In genomic region chr16:86897967-86898710, GRCm38 (mm10) we compare ENCODE assay signal across 14 mouse cellular contexts.
"Had no signal": no experiment of that assay in that cellular context is flagged by ENCODE, and none has a peak within 500 bp of the region (broad histone marks: within the 10 kb centered on the region; RNA-seq: fewer than 3 reads in every experiment).

No protein-coding gene starts in this region.

- H3K27me3 ChIP-seq: limb, embryonic 15.5 days; liver, embryonic 12.5 days; midbrain, embryonic 12.5 days; stomach, embryonic 15.5 days had no signal

- H3K4me2 ChIP-seq: limb, embryonic 15.5 days; liver, embryonic 12.5 days; lung, embryonic 14.5 days; midbrain, embryonic 12.5 days; stomach, embryonic 15.5 days had no signal

- H3K4me3 ChIP-seq: limb, embryonic 15.5 days; liver, embryonic 12.5 days; midbrain, embryonic 12.5 days; stomach, embryonic 15.5 days had no signal

- DNase-seq: kidney, adult 9 months; lung, embryonic 14.5 days; lung, postnatal 10 days; lung, postnatal 4 days; right cerebral cortex, postnatal 4 days; spleen, adult 18-20 months; thymus, adult 2 months; thymus, postnatal 25 days had no signal

- ATAC-seq: intestine, postnatal 0 days; liver, embryonic 12.5 days; midbrain, embryonic 16.5 days had no signal

- H3K4me1 ChIP-seq: limb, embryonic 15.5 days; liver, embryonic 12.5 days; midbrain, embryonic 12.5 days; stomach, embryonic 15.5 days had no signal

- H3K9ac ChIP-seq: limb, embryonic 15.5 days; liver, embryonic 12.5 days; lung, embryonic 14.5 days; midbrain, embryonic 12.5 days; stomach, embryonic 15.5 days had no signal

- H3K27ac ChIP-seq: limb, embryonic 15.5 days; liver, embryonic 12.5 days; midbrain, embryonic 12.5 days; stomach, embryonic 15.5 days had no signal

- H3K9me3 ChIP-seq: limb, embryonic 15.5 days; liver, embryonic 12.5 days; midbrain, embryonic 12.5 days; stomach, embryonic 15.5 days had no signal

- H3K36me3 ChIP-seq: limb, embryonic 15.5 days; liver, embryonic 12.5 days; midbrain, embryonic 12.5 days; stomach, embryonic 15.5 days had no signal
